Mouse (Mus musculus): ENCODE measurements at regions not wholly inside any gene's neighbourhood (a gene's known extent, or its start where the extent isn't known, plus 50 kb on each side); places are given as distances from the start of the nearest gene placed in this dataset.
A peak's percentile ranks its signal among the peaks of the same experiment; 100 is the strongest.

DNA sequence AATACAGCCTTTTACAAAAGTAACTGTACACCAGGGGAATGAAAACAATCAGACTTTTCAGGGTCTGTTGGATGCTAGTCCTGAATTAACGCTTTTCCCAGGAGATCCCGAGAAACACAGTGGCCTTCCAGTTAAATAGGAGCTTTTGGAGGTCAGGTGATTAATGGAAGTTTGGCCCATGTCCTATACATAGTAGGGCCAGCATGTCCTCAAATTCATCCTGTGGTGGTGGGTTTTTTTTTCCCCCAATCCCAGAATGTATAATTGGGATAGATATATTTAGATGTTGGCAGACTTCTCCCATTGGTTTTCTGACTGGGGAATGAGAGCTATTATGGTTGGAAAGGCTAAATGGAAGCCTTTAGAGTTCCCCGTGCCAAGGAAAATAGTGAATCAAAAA lies 77.6 kb downstream of the Cd200 start:
- peak; percentile 36 for DNase-seq (ENCODE audit: low spot score)

- DNase-seq (ENCODE audit: low spot score): peak; percentile 42
These were observed 78.6 kb downstream of the Cd200 start for GRCm38 (mm10) chr16:45330298-45330697.

- no peak for DNase-seq (ENCODE audit: low spot score)
These were observed 79.1 kb downstream of the Cd200 start for GRCm38 (mm10) chr16:45329716-45330115.

- DNase-seq (ENCODE audit: low spot score): no peak
These were observed 81.8 kb downstream of the Cd200 start for GRCm38 (mm10) chr16:45327103-45327502.

DNA sequence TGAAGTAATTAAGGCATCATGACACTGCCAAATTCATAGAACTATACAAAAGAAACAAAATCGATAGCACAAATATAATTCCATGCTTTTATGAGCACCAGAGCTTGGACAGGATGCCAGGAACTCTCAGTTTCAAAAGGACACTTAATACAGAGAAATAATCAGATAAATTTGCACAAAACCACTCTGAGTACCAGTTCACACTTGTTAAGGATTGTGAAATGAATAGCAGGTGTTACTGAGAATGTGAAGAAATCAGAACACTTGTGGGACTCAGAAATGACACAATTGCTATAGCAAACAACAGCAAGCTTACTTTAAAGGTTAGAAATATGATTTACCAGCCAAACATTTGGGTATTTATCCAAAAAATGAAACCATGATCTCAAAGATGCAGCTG lies 87.4 kb downstream of the Btla start:
- no peak for DNase-seq (ENCODE audit: low spot score)

Data from heart, adult 8-10 months (tissue).